Mouse (Mus musculus): ENCODE data around the gene Rps6kc1. TPM values are rescaled to one million over a fixed set of nuclear protein-coding genes. Genes with fewer than 3 reads are reported as not detected.

The Rps6kc1 gene
- polyA plus RNA-seq, 1 experiment from 2014 or later, result 17.6 TPM

DNA sequence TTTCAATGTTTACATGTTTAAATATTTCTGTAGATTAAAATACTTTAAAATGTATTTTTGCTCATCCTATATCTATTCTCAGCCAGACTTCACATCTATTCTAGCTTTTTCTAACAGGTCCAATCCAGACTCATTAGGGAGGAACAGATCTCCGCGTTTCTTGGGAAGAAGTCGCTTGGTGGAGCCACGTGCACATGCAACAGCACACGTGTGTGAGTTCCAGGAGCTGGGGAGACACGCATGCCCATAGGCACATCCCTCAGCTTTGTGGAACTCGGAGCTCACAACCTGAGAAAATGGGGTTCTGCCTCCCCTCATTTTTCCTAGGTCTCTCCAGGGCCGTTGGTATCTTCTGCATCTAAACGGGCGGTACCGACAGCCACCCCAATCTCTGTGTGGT is 243.7 kb downstream of the Rps6kc1 start:
- Histone ChIP-seq H3K4me2 (ENCODE audit: low read depth, low read length) (no peak overlapping the region), H3K4me1 (ENCODE audit: control insufficient read depth, insufficient read depth, low read length) (no peaks in the 10 kb centered on the region), H3K4me3 (ENCODE audit: low read depth, low read length) (no peak overlapping the region), H3K27me3 (ENCODE audit: control insufficient read depth, insufficient read depth, low read length) (no peaks in the 10 kb centered on the region), H3K27ac (replicated peaks; ENCODE audit: low read depth, low read length) (no peak overlapping the region), H3K9ac (replicated peaks; ENCODE audit: low read length) (no peak overlapping the region), H3K9me3 (replicated peaks; ENCODE audit: control insufficient read depth, low read length) (no peaks in the 10 kb centered on the region), H3K36me3 (replicated peaks; ENCODE audit: control insufficient read depth, insufficient read depth, low read depth, low read length) (no peaks in the 10 kb centered on the region)
- WGBS, result 93% methylated on average over 11 of the region's 11 CpGs
- ATAC-seq (replicated peaks; ENCODE audit: insufficient number of reproducible peaks, low FRiP score, low TSS enrichment, low read depth) (no peak), DNase-seq (ENCODE audit: low spot score) (no peak)

DNA sequence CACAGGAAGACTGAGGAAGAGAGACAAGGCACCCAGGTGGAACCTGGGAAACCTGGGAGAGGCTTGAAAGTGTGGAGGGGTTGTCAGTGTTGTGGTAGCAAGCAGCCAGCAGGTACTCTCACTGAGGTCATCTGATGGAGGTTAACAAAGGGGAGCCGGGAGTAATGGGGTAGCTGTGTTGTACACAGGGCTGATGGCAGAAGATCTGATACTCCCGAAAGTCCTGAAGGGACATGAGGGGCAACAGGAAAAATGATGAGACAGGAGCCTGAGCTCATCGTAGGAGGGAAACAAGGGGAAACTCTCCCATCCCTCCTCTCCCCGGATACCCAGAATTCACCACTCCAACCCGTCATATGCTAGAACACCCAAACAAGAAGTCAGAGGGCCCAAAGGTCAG is 244.2 kb downstream of the Rps6kc1 start:
- Histone ChIP-seq H3K4me3 (ENCODE audit: low read depth, low read length) (no peak overlapping the region), H3K27me3 (ENCODE audit: control insufficient read depth, insufficient read depth, low read length) (no peaks in the 10 kb centered on the region), H3K4me1 (ENCODE audit: control insufficient read depth, insufficient read depth, low read length) (no peaks in the 10 kb centered on the region), H3K4me2 (ENCODE audit: low read depth, low read length) (no peak overlapping the region), H3K27ac (replicated peaks; ENCODE audit: low read depth, low read length) (no peak overlapping the region), H3K9ac (replicated peaks; ENCODE audit: low read length) (no peak overlapping the region), H3K9me3 (replicated peaks; ENCODE audit: control insufficient read depth, low read length) (no peaks in the 10 kb centered on the region), H3K36me3 (replicated peaks; ENCODE audit: control insufficient read depth, insufficient read depth, low read depth, low read length) (no peaks in the 10 kb centered on the region)
- ATAC-seq (replicated peaks; ENCODE audit: insufficient number of reproducible peaks, low FRiP score, low TSS enrichment, low read depth) (no peak), DNase-seq (ENCODE audit: low spot score) (no peak)
- WGBS, result 75% methylated on average over 5 of the region's 5 CpGs

DNA sequence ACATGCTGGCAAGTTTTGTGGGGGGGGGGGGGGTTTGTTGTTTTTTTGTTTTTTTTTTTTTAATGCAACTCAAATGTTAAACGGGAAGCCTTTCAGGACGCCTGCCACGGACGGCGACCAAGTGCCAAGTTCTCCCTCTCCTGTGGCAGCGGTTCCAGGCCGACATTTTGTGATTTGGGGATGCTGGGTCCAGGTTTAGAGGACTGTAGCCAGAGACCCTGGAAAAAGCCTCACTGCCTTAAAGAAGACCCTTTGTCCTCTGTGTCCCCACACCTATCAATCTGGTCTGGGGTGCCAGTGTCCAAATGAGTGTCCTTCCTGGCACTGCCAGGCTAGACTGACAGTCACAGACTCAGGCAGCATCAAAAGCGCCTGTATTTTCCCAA is 246.1 kb downstream of the Rps6kc1 start:
- H3K27me3 ChIP-seq (ENCODE audit: control insufficient read depth, insufficient read depth, low read length), result no peaks in the 10 kb centered on the region
- no peak for DNase-seq (ENCODE audit: low spot score)
- H3K9me3 ChIP-seq (replicated peaks; ENCODE audit: control insufficient read depth, low read length), result no peaks in the 10 kb centered on the region
- H3K4me3 ChIP-seq (ENCODE audit: low read depth, low read length), result no peak overlapping the region
- no peak overlapping the region for H3K27ac ChIP-seq (replicated peaks; ENCODE audit: low read depth, low read length)
- ATAC-seq (replicated peaks; ENCODE audit: insufficient number of reproducible peaks, low FRiP score, low TSS enrichment, low read depth), result no peak
- H3K4me2 ChIP-seq (ENCODE audit: low read depth, low read length), result no peak overlapping the region
- H3K4me1 ChIP-seq (ENCODE audit: control insufficient read depth, insufficient read depth, low read length), result no peaks in the 10 kb centered on the region
- H3K9ac ChIP-seq (replicated peaks; ENCODE audit: low read length), result no peak overlapping the region
- 79% methylated on average over 8 of the region's 8 CpGs for WGBS
- no peaks in the 10 kb centered on the region for H3K36me3 ChIP-seq (replicated peaks; ENCODE audit: control insufficient read depth, insufficient read depth, low read depth, low read length)

DNA sequence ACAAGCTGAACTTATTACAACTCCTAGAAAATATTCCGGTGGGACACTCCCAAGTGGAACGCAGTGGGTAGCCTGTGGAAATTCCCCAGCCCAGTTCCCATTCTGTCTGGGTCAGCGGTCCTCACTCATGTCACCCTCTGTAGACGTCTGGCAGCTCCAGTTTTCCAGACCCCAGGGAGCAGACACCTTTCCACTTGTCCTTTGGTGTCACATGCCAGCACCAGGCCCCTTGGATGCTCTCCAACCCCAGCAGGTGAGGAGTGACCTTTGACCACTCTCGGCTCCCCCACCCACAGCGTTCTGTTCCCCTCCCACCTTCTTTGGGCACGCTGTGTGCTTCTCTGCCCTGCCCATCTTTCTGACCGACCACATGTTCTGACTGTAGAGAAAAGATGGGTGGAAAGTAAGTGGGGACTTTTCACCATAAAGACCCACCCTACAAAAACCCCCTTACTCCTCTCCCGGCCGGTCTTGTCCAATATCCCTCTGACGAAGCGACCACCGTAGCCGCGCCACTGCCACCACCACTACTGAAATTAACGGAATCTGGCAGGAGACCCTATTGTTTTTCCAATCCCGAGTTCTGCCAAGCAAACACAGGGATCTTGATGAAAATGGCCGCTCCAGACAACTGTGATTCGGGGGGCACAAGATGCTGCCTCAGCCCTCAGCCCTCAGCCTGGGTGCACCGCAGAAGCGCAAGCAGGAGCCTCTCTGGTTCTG is 246.6 kb downstream of the Rps6kc1 start:
- Histone ChIP-seq H3K4me1 (ENCODE audit: control insufficient read depth, insufficient read depth, low read length) (no peaks in the 10 kb centered on the region), H3K9me3 (replicated peaks; ENCODE audit: control insufficient read depth, low read length) (no peaks in the 10 kb centered on the region), H3K36me3 (replicated peaks; ENCODE audit: control insufficient read depth, insufficient read depth, low read depth, low read length) (no peaks in the 10 kb centered on the region), H3K27me3 (ENCODE audit: control insufficient read depth, insufficient read depth, low read length) (no peaks in the 10 kb centered on the region), H3K9ac (replicated peaks; ENCODE audit: low read length) (no peak overlapping the region), H3K27ac (replicated peaks; ENCODE audit: low read depth, low read length) (no peak overlapping the region), H3K4me3 (ENCODE audit: low read depth, low read length) (no peak overlapping the region), H3K4me2 (ENCODE audit: low read depth, low read length) (no peak overlapping the region)
- 81% methylated on average over 21 of the region's 21 CpGs for WGBS
- no peak for ATAC-seq (replicated peaks; ENCODE audit: insufficient number of reproducible peaks, low FRiP score, low TSS enrichment, low read depth)
- DNase-seq (ENCODE audit: low spot score), result no peak

DNA sequence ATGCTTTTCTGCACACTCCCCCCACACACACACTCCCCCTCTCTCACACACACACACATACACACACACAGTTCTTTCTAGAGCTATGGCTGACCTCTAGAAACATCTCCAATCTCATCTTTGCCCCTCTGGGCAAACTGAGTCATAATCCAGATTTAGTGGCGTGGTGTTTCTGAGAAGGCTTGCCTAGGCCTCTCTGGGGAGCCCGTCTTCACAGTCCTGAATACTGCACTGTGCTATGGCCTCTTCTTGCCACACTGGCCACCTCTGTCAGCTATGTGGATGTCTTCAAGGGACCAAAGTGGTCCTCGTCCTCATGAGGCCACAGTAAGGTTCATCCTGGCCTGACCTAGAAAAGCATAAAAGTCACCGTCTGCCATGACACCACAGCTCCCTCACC is 247.6 kb downstream of the Rps6kc1 start:
- Histone ChIP-seq H3K9ac (replicated peaks; ENCODE audit: low read length) (no peak overlapping the region), H3K4me1 (ENCODE audit: control insufficient read depth, insufficient read depth, low read length) (no peaks in the 10 kb centered on the region), H3K4me2 (ENCODE audit: low read depth, low read length) (no peak overlapping the region), H3K27ac (replicated peaks; ENCODE audit: low read depth, low read length) (no peak overlapping the region), H3K36me3 (replicated peaks; ENCODE audit: control insufficient read depth, insufficient read depth, low read depth, low read length) (no peaks in the 10 kb centered on the region), H3K4me3 (ENCODE audit: low read depth, low read length) (no peak overlapping the region), H3K9me3 (replicated peaks; ENCODE audit: control insufficient read depth, low read length) (no peaks in the 10 kb centered on the region), H3K27me3 (ENCODE audit: control insufficient read depth, insufficient read depth, low read length) (no peaks in the 10 kb centered on the region)
- 71% methylated on average over 4 of the region's 4 CpGs for WGBS
- ATAC-seq (replicated peaks; ENCODE audit: insufficient number of reproducible peaks, low FRiP score, low TSS enrichment, low read depth) (no peak), DNase-seq (ENCODE audit: low spot score) (no peak)

DNA sequence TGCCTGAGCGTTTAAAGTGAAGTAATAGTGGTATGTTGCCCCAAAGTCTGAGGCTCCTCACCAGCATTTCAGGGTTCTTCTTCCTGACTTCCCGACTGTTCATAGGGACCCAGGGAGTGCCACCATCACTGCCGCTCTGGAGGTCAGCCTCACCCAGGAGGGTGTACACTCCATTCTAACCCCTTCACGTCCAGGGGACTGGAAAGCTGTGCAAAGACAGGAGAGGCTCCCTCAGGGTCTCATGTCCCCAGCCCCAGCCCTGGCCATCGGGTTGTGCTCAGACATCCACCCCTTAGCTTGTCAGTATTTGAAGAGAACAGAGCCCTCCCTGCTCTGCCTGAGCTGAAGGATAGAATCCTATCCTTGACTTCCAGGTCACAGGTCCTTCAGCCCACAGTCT is 248.8 kb downstream of the Rps6kc1 start:
- no peak overlapping the region for H3K4me2 ChIP-seq (ENCODE audit: low read depth, low read length)
- H3K27ac ChIP-seq (replicated peaks; ENCODE audit: low read depth, low read length), result no peak overlapping the region
- no peak overlapping the region for H3K9ac ChIP-seq (replicated peaks; ENCODE audit: low read length)
- 83% methylated on average over 5 of the region's 5 CpGs for WGBS
- no peaks in the 10 kb centered on the region for H3K36me3 ChIP-seq (replicated peaks; ENCODE audit: control insufficient read depth, insufficient read depth, low read depth, low read length)
- ATAC-seq (replicated peaks; ENCODE audit: insufficient number of reproducible peaks, low FRiP score, low TSS enrichment, low read depth) (no peak), DNase-seq (ENCODE audit: low spot score) (no peak)
- no peaks in the 10 kb centered on the region for H3K9me3 ChIP-seq (replicated peaks; ENCODE audit: control insufficient read depth, low read length)
- H3K4me3 ChIP-seq (ENCODE audit: low read depth, low read length), result no peak overlapping the region
- no peaks in the 10 kb centered on the region for H3K4me1 ChIP-seq (ENCODE audit: control insufficient read depth, insufficient read depth, low read length)
- H3K27me3 ChIP-seq (ENCODE audit: control insufficient read depth, insufficient read depth, low read length), result no peaks in the 10 kb centered on the region

DNA sequence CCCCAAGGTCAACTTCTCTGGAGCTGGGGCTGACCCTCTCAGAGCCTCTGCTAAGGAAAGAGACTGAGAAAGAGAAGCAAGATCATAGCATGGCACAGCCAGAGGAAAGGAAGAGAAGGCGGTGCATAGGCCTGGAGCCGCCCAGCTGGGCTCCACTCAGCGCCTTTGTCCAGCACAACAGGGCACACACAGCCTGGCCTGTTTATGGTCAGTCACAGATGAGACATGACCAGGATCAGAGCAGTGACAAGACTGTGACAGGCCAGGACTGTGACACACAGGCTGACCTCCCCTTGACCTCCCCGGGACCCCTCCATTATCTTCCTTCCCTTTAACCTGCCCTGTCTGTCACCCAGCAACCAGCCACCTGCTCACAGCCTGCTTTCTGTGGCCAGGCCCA is 249.8 kb downstream of the Rps6kc1 start:
- Histone ChIP-seq H3K36me3 (replicated peaks; ENCODE audit: control insufficient read depth, insufficient read depth, low read depth, low read length) (no peaks in the 10 kb centered on the region), H3K4me1 (ENCODE audit: control insufficient read depth, insufficient read depth, low read length) (no peaks in the 10 kb centered on the region), H3K27ac (replicated peaks; ENCODE audit: low read depth, low read length) (no peak overlapping the region), H3K27me3 (ENCODE audit: control insufficient read depth, insufficient read depth, low read length) (no peaks in the 10 kb centered on the region), H3K9ac (replicated peaks; ENCODE audit: low read length) (no peak overlapping the region), H3K4me3 (ENCODE audit: low read depth, low read length) (no peak overlapping the region), H3K9me3 (replicated peaks; ENCODE audit: control insufficient read depth, low read length) (no peaks in the 10 kb centered on the region), H3K4me2 (ENCODE audit: low read depth, low read length) (no peak overlapping the region)
- DNase-seq (ENCODE audit: low spot score), result no peak
- ATAC-seq (replicated peaks; ENCODE audit: insufficient number of reproducible peaks, low FRiP score, low TSS enrichment, low read depth), result 0 out of 2 replicates have a peak, but pooled peaks have one; percentile 24
- 50% methylated on average over 4 of the region's 4 CpGs for WGBS

DNA sequence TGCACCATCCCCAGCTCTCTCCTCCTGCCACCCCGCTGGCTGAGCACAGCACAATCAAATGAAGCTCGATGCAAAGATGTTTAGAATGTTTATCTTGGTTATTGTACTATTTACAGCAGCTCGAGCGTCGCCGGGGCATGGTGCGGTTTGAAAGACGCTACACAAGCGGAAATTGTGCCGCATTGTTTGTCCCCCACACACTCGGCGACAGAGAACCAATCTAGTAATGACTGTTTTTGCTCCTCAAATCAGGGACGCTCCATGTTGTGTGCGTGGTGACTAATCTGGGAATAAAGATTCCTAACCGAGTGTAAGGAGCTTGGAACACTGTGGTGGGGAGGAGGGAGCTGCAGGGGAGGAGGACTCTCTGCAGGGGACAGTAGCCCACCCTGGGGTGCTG is 250.3 kb downstream of the Rps6kc1 start:
- DNase-seq (ENCODE audit: low spot score), result no peak
- Histone ChIP-seq H3K27me3 (ENCODE audit: control insufficient read depth, insufficient read depth, low read length) (no peaks in the 10 kb centered on the region), H3K36me3 (replicated peaks; ENCODE audit: control insufficient read depth, insufficient read depth, low read depth, low read length) (no peaks in the 10 kb centered on the region), H3K4me2 (ENCODE audit: low read depth, low read length) (no peak overlapping the region), H3K27ac (replicated peaks; ENCODE audit: low read depth, low read length) (no peak overlapping the region), H3K9ac (replicated peaks; ENCODE audit: low read length) (no peak overlapping the region), H3K4me3 (ENCODE audit: low read depth, low read length) (no peak overlapping the region), H3K9me3 (replicated peaks; ENCODE audit: control insufficient read depth, low read length) (no peaks in the 10 kb centered on the region), H3K4me1 (ENCODE audit: control insufficient read depth, insufficient read depth, low read length) (no peaks in the 10 kb centered on the region)
- 79% methylated on average over 15 of the region's 15 CpGs for WGBS
- no peak for ATAC-seq (replicated peaks; ENCODE audit: insufficient number of reproducible peaks, low FRiP score, low TSS enrichment, low read depth)
